Mouse (Mus musculus) CH12.LX (cell line): Measurements from ENCODE around the gene 2900026A02Rik. TPM values are rescaled to one million over a fixed set of nuclear protein-coding genes. Genes with fewer than 3 reads are reported as not detected.

Source experiments
- DNase-seq: peaks from one replicate; pipeline ENCODE4 v3.0.0-alpha.2; 2013; ENCODE audit errors: extremely low read depth
- H3K27ac ChIP-seq: 2 replicates; pipeline ENCODE4 v1.5.1; 2012; ENCODE audit warnings: low read depth, mild to moderate bottlenecking, control low read depth, moderate library complexity; ENCODE audit not compliant: insufficient read depth
- H3K27me3 ChIP-seq: replicated peaks from 2 replicates; pipeline ENCODE3; 2012; ENCODE audit warnings: inconsistent platforms
- H3K36me3 ChIP-seq, 2 experiments: replicated peaks in 1 of 2; 2 replicates each; pipeline versions ENCODE3 to v1.6.1; 2012; ENCODE audit warnings: inconsistent platforms in 1 of 2, low read length in 1 of 2, mild to moderate bottlenecking in 1 of 2, mixed read lengths in 1 of 2, moderate library complexity in 1 of 2; ENCODE audit not compliant: control insufficient read depth in 1 of 2, insufficient read depth in 1 of 2
- H3K4me1 ChIP-seq, 2 experiments: 2 replicates each; pipeline ENCODE4 v1.6.1; 2012; ENCODE audit warnings: inconsistent platforms in 1 of 2, moderate library complexity in 1 of 2; ENCODE audit not compliant: insufficient read depth in 2 of 2, control insufficient read depth in 1 of 2
- H3K4me2 ChIP-seq: 2 replicates; pipeline ENCODE4 v1.6.1; 2012; ENCODE audit warnings: low read depth, mild to moderate bottlenecking, control low read depth; ENCODE audit not compliant: poor library complexity, insufficient read depth, severe bottlenecking
- H3K4me3 ChIP-seq, 3 experiments: fragments of 150-350 bp in 1 of 3; sonication (generic) in 1 of 3; replicated peaks in 1 of 3; 2 replicates each; pipeline versions ENCODE3 to v1.5.1; 2011 to 2012; ENCODE audit warnings: low read depth in 2 of 3, low read length in 2 of 3, mild to moderate bottlenecking in 2 of 3, moderate library complexity in 2 of 3, control low read depth in 1 of 3, improper control_type of control experiment in 1 of 3, inconsistent platforms in 1 of 3, mixed read lengths in 1 of 3; ENCODE audit not compliant: poor library complexity in 1 of 3
- H3K79me2 ChIP-seq: replicated peaks from 2 replicates; pipeline ENCODE4 v1.6.1; 2012; ENCODE audit warnings: mild to moderate bottlenecking, moderate library complexity; ENCODE audit not compliant: control insufficient read depth, poor library complexity, insufficient read depth, severe bottlenecking; ENCODE audit errors: extremely low read depth
- H3K9ac ChIP-seq: 2 replicates; pipeline ENCODE4 v1.6.1; 2012; ENCODE audit warnings: low read depth, mild to moderate bottlenecking, control low read depth, moderate library complexity; ENCODE audit not compliant: insufficient read depth
- H3K9me3 ChIP-seq: replicated peaks from 2 replicates; pipeline ENCODE3; 2012; ENCODE audit warnings: low read length, inconsistent platforms, mixed read lengths
- BHLHE40 ChIP-seq: IDR thresholded peaks from 2 replicates; pipeline ENCODE4 v1.6.1; 2011; ENCODE audit warnings: mild to moderate bottlenecking, low read depth, low read length, improper control_type of control experiment
- CHD1 ChIP-seq: IDR thresholded peaks from 2 replicates; pipeline ENCODE4 v1.6.1; 2012; ENCODE audit warnings: low read depth, low read length, improper control_type of control experiment, inconsistent platforms
- CTCF ChIP-seq, 2 experiments: IDR thresholded peaks in 1 of 2; conservative IDR thresholded peaks in 1 of 2; 2 replicates each; pipeline ENCODE4 v1.5.1; 2011 to 2012; ENCODE audit warnings: low read depth in 2 of 2, low read length in 2 of 2, improper control_type of control experiment in 1 of 2, inconsistent platforms in 1 of 2, mild to moderate bottlenecking in 1 of 2, moderate library complexity in 1 of 2
- E2F4 ChIP-seq: IDR thresholded peaks from 2 replicates; pipeline ENCODE4 v1.6.1; 2011; ENCODE audit warnings: low read depth, low read length, improper control_type of control experiment; ENCODE audit not compliant: insufficient replicate concordance
- ELF1 ChIP-seq: IDR thresholded peaks from 2 replicates; pipeline ENCODE4 v1.6.1; 2014; ENCODE audit warnings: low read depth, mild to moderate bottlenecking, inconsistent platforms, low read length, improper control_type of control experiment
- HCFC1 ChIP-seq: IDR thresholded peaks from 2 replicates; pipeline ENCODE4 v1.6.1; 2012; ENCODE audit warnings: low read depth, mild to moderate bottlenecking, inconsistent platforms, low read length, improper control_type of control experiment
- IRF4 ChIP-seq: IDR thresholded peaks from 2 replicates; pipeline ENCODE4 v1.6.1; 2014; ENCODE audit warnings: low read depth, mild to moderate bottlenecking, inconsistent platforms, low read length, improper control_type of control experiment
- JUN ChIP-seq: IDR thresholded peaks from 2 replicates; pipeline ENCODE4 v1.6.1; 2011; ENCODE audit warnings: low read depth, mild to moderate bottlenecking, low read length, improper control_type of control experiment, moderate library complexity; ENCODE audit not compliant: insufficient read depth
- JUND ChIP-seq: conservative IDR thresholded peaks from 2 replicates; pipeline ENCODE4 v1.6.1; 2011; ENCODE audit warnings: low read depth, low read length, improper control_type of control experiment
- KAT2A ChIP-seq: IDR thresholded peaks from 2 replicates; pipeline ENCODE4 v1.6.1; 2012; ENCODE audit warnings: low read length, improper control_type of control experiment, inconsistent platforms; ENCODE audit not compliant: insufficient replicate concordance
- MAFK ChIP-seq: IDR thresholded peaks from 2 replicates; pipeline ENCODE4 v1.6.1; 2011; ENCODE audit warnings: low read length, improper control_type of control experiment; ENCODE audit not compliant: insufficient replicate concordance
- PAX5 ChIP-seq: IDR thresholded peaks from 2 replicates; pipeline ENCODE4 v1.6.1; 2012; ENCODE audit warnings: low read length, inconsistent platforms, mixed read lengths
- RCOR1 ChIP-seq: conservative IDR thresholded peaks from 2 replicates; pipeline ENCODE4 v1.6.1; 2012; ENCODE audit warnings: low read depth, mild to moderate bottlenecking, inconsistent platforms, low read length, improper control_type of control experiment
- SMC3 ChIP-seq: IDR thresholded peaks from 2 replicates; pipeline ENCODE4 v1.6.1; 2011; ENCODE audit warnings: low read depth, low read length, improper control_type of control experiment
- TBP ChIP-seq: conservative IDR thresholded peaks from 2 replicates; pipeline ENCODE4 v1.6.1; 2011; ENCODE audit warnings: low read depth, low read length, improper control_type of control experiment
- TCF12 ChIP-seq: IDR thresholded peaks from 2 replicates; pipeline ENCODE4 v1.6.1; 2014; ENCODE audit warnings: low read depth, mild to moderate bottlenecking, inconsistent platforms, low read length, improper control_type of control experiment
- ZC3H11A ChIP-seq: IDR thresholded peaks from 2 replicates; pipeline ENCODE4 v1.6.1; 2012; ENCODE audit warnings: low read depth, mild to moderate bottlenecking, inconsistent platforms, low read length, improper control_type of control experiment
- ZKSCAN1 ChIP-seq: IDR thresholded peaks from 2 replicates; pipeline ENCODE4 v1.6.1; 2012; ENCODE audit warnings: low read depth, inconsistent platforms, low read length, improper control_type of control experiment, borderline replicate concordance
- ZMIZ1 ChIP-seq: IDR thresholded peaks from 2 replicates; pipeline ENCODE4 v1.6.1; 2012; ENCODE audit warnings: low read depth, mild to moderate bottlenecking, inconsistent platforms, low read length, improper control_type of control experiment
- ZNF384 ChIP-seq: IDR thresholded peaks from 2 replicates; pipeline ENCODE4 v1.6.1; 2012; ENCODE audit warnings: low read depth, low read length, improper control_type of control experiment, inconsistent platforms
- dilution Hi-C: fragments of 300-500 bp; cut with MboI; formaldehyde crosslinking; loops from 2 replicates; pipeline ENCODE4 v1.14.3; 2020; ENCODE audit warnings: low sequenced_read_pairs; ENCODE audit not compliant: extremely low pct_unique_long_range_greater_than_20kb, extremely low pct_ligation_motif_present
- in situ Hi-C: fragments of 300-500 bp; cut with MboI; formaldehyde crosslinking; loops from 3 replicates; pipeline ENCODE4 v1.14.3; 2019; ENCODE audit warnings: low sequenced_read_pairs, low pct_ligation_motif_present, low pct_unique_long_range_greater_than_20kb, mixed read lengths
- polyA plus RNA-seq: library from polyadenylated mRNA; unstranded; fragments of >175 nt; gene quantifications from 2 replicates; pipeline ENCODE4 v1.2.1, GENCODE M21; 2012; ENCODE audit warnings: low read depth; ENCODE audit not compliant: insufficient read length
- total RNA-seq, 2 experiments: library from RNA; depleted of rRNA; stranded (reverse); fragments of 300-350 nt in 1 of 2; fragments of >200 nt in 1 of 2; gene quantifications; 2 replicates each; pipeline ENCODE4 v1.2.3; 2012 to 2014

2900026A02Rik gene
- total and polyA plus RNA-seq, 3 experiments = 0.85 to 4.6 (median 0.93) TPM

DNA sequence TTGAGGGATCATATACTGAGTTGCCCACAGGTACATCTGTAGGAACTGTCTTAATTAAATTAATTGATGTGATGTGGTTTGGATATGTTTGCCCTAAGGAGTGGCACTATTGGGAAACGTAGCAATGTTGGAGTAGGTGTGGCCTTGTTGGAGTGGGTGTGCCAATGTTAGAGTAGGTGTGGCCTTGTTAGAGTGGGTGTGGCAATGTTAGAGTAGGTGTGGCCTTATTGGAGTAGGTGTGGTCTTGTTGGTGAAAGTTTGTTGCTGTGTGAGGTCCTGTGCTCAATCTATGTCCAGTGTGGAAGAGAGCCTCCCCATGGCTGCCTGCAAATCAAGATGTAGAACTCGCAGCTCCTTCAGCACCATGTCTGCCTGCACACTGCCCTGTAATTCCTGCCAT is 136.7 kb downstream of the 2900026A02Rik start:
- H3K9ac ChIP-seq = no peak overlapping the region
- dilution Hi-C loops = loop anchor here (25.0 kb wide), 1 partner anchor 103 kb away; no protein-coding TSS in a partner anchor
- H3K27me3 ChIP-seq = peaks cover 10% of the 10 kb centered on the region

DNA sequence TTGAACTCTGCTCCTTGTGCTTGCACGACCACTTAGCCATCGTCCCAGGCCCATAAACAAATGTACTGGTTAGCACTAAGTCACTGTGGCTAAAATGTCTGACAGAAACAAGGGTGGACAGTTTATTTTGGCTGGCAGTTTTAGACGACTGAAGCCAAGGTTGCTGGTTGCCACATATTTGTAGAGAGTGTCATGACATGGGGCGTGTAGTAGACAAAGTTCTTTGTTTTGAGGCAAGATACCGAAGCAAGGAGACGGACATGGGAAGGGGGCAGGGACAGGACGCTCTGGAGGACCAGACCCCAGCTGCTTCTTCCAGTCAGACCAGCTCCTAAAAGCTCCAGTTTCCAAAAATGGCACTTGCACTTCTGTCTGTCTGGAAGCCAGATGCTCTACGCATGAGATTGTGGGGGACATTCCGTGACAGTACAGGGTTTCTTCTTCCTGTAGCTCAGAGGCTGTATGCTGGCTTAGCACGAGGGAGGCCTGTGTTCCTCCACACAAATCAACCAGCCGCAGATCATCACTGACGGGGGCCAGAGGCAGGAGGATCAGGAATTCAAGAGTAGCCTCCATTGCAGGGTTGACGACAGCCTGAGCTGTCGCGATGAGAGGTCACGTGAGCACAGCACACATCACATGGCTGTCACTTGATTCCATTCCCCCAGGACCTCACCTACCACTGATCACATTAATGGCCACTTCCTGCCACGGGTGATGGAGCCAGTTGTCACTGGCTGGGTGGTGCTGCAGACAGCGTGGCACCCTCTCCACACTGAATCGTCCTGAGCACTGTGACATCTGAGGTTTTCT is 138.5 kb downstream of the 2900026A02Rik start:
- in situ Hi-C loops = no loop called here
- no peak for TF ChIP-seq PAX5
- TF ChIP-seq CTCF (conservative IDR thresholded peaks at IDR 0.05 in 1 of 2, IDR thresholded peaks at IDR 0.05 in 1 of 2; ENCODE audit: low read depth in 2 of 2, low read length in 2 of 2) = no peak
- TF ChIP-seq MAFK = no peak
- no peak for TF ChIP-seq ELF1
- no peak for TF ChIP-seq JUND
- TF ChIP-seq ZMIZ1 = no peak
- TF ChIP-seq TBP = no peak
- no peak for TF ChIP-seq JUN
- no peak for TF ChIP-seq RCOR1

More for the DNA sequence above, 136.7 kb downstream of the 2900026A02Rik start:
- Histone ChIP-seq H3K4me2 (no peak overlapping the region), H3K36me3 (peaks cover 0 to 2% of the 10 kb centered on the region in 2 experiments), H3K4me1 (peaks cover 0 to 3% of the 10 kb centered on the region in 2 experiments; a peak in 1 of 4 replicates), H3K27ac (no peak overlapping the region), H3K9me3 (peaks cover 12% of the 10 kb centered on the region), H3K79me2 (no peaks in the 10 kb centered on the region), H3K4me3 (no peak overlapping the region)
- TF ChIP-seq E2F4 (no peak), MAFK (no peak), RCOR1 (no peak), ZNF384 (no peak), TCF12 (no peak), CTCF (conservative IDR thresholded peaks at IDR 0.05 in 1 of 2, IDR thresholded peaks at IDR 0.05 in 1 of 2; ENCODE audit: low read depth in 2 of 2, low read length in 2 of 2) (no peak), CHD1 (no peak), ZKSCAN1 (no peak), JUN (no peak), HCFC1 (no peak), SMC3 (no peak), ELF1 (no peak), KAT2A (no peak), BHLHE40 (no peak), ZC3H11A (no peak), IRF4 (no peak), TBP (no peak)
- no peak for DNase-seq
- in situ Hi-C loops = no loop called here

More for the DNA sequence above, 138.5 kb downstream of the 2900026A02Rik start:
- no peak overlapping the region for H3K4me3 ChIP-seq
- dilution Hi-C loops = loop anchor here (25.0 kb wide), 1 partner anchor 105 kb away; no protein-coding TSS in a partner anchor
- no peak for DNase-seq
- no peaks in the 10 kb centered on the region for H3K36me3 ChIP-seq
- no peak overlapping the region for H3K9ac ChIP-seq
- no peak overlapping the region for H3K27ac ChIP-seq
- no peaks in the 10 kb centered on the region for H3K79me2 ChIP-seq
- peaks cover 13% of the 10 kb centered on the region for H3K9me3 ChIP-seq
- H3K27me3 ChIP-seq = peaks cover 21% of the 10 kb centered on the region
- peaks cover 0 to 3% of the 10 kb centered on the region in 2 experiments; a peak in 1 of 4 replicates for H3K4me1 ChIP-seq
- H3K4me2 ChIP-seq = no peak overlapping the region
